Mouse (Mus musculus): ENCODE data around the gene Sema5a.

Gene Sema5a

DNA sequence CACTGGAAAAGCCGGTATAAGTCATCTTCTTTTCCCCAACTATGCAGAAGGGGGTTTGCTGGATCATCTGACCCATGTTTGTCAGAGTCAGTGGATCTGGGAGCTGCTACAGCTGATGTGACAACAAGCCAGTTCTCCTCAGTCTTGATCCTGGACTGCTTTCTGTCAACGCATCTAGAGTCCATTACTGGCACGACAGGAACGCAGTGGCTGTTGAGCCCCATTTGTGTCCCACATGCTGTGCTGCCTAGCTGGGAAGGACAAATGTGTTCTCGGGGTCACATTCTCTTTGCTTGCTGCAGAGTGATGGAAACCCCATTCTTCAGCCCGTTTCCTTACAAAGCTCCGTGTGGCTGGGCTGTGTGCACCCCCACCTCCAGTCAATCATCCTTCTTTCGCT, 12.7 kb downstream of the Sema5a start:
- no peak for DNase-seq

DNA sequence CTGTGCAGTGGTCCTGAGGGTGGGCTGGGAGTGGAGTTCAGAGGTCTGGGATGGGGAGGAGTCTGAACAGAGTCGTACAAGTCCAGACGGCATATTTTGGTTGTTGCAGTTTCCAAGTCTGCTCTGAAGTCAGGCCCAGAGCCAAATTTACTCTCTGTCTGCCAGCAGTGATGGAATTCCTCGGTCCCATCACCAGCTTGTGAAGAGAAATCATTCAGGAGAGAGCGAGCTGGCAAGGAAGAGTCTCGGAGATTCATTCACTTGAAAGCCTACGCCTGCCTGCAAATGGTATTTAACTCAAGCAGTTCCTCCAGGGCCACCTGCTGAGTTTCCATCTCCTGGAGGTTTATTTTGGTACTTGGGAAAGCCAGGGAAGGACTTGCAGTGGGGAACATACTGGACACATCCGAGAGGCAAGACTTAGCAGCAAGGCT, 13.3 kb downstream of the Sema5a start:
- no peak for DNase-seq

DNA sequence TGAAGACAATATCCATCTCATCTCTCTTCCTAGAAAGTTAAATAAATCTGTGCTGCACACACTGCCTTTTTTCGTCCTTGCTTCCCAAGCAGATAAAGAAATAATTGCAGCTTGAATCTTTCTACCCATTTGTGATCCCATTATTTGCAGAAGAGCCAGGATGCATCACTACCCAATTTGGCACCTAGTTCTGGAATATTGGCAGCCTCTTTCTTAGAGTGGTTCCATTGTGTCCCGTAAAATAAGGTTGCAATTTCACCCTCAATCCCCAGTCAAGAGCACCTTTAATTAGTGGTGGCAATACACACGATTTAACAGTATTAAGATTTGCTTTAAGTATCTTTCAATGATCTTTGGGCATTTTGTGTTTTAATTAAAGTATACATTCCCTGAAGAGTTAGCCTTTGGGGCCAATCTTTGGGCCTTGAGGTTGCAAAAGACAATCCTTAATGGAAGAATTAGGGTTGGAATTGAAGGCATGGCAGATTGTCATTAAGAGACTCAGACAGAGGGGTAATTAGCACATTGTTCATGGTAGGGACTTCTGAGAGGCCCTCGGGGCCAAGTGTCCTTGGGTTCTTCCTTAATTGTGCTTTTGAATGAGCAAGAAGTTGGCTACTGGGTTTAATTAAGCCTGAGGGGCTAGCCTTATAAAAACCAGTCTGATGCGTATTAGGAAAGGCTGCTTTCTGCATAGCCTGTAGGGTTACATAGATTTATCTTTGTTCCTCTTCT, 14.9 kb downstream of the Sema5a start:
- no peak for DNase-seq

DNA sequence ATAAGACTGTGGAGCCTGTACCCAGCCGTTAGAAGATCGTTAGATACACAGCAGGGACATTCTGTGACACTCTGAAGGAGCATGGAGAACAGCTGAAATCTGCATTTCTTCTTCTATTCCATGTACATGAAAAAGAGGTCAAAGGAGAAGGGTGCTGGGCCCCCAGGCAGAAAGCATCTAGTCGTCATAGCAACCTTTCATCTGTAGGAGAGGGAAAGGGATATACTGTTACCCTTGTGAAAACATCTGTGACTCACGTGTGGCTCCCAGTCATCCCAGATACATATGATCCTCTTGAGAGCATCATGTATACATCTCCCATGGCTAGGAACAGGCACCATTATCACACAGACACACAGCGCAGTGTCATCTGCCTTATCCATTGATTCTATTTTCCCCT, 16.3 kb downstream of the Sema5a start:
- DNase-seq, result no peak

DNA sequence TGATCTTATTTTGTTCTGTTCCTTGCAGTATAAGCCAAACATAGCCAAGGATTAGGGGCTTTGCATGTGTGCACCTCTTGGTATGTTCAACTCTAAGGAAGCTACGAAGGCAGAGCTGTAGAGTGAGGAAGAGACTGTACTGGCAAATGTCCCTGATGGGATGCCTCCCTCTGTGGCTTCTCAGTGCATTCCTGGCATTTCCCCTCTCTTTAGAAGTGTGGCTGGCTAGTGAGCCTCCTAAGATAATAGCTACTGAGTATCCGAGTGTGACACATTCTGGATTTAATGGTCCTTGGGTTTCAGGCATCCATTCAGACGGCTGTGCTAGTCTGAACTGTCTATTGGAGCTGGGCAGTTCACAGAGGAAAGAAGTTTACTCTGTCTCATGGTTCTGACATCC, 19.0 kb downstream of the Sema5a start:
- DNase-seq, result no peak

DNA sequence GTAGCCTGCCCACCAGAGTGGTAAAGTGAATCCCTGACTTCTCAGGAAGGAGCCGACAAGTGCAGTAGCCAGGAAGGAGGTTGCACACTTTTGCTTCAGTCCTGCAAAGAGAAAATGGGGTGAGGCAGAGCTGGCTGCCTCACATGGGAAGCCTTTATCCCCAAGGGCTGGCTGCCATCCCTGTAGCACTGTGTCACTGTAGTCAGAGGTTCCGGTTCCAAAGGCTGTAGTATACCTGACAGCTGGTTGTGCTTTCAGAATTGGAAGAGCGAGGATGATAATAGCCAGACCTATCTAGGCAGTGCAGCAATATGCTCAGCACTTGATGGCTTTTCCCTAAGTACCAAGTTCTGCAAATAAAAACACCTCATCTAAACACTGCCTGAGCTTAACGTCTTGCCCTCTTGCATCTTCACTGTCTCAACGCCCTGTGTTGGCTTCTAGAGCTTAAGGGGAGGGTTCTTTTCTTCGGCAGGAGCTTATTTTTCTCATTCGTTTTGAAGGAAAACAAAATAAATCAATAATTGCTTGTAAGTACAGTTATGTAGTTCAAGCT, 20.3 kb downstream of the Sema5a start:
- DNase-seq, result no peak

DNA sequence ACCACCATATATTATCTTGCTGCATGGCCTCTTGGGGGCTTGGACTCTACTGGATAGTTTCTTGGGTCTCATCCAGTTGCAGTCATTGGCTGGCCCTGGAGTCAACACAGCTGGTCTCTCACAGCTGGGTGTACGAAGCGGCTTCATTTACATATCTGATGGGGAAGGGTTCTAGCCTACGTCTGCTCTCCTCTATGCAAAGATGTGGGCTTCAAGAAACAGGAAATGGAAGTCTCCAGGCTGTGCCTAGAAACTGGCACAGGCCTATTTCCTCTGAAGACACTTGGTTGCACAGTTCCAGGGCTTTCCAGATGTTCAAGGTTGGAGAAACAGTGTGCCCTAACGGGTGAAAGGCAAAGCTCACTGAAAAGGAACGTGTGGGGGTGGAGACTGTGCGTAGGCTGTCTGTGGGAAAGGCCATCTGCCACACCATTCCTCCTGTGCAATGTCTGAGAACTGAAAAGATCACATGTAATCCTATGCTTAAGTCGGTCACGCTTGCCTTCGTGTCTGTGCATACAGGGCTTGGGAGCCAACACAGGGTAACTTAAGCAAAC, 20.8 kb downstream of the Sema5a start:
- no peak for DNase-seq

DNA sequence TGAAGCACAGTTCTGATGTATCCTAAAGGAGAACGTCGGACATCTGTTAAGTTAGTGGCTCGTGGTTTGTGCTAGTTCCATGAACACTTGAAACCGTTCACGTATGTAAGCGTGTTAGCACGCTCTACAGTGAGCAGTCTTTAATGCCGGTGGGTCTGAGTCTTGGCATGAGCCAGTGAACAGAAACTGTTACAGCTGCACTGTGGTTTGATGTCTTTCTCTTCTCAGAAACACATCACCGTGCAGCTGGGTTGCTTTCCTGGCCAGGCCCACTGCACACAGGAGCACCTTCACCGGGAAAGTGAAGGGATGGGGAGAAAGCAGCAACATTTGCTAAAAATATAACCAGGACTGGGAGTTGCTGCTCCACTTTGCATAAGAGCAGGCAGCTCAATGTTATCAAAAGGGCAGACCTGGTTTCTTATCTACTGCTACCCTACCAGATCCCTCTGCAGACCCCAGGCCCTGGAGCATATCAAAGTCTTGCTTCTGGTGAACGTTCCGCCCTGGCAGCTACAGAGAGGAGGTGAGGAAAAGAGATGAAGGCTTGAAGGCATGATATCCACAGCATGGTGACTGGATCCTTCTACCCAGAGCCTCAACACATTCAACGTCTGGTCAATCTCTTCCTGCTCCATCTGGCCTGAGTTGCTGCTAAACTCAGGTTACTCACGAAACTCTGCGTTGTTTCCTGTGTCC, 21.7 kb downstream of the Sema5a start:
- no peak for DNase-seq

DNA sequence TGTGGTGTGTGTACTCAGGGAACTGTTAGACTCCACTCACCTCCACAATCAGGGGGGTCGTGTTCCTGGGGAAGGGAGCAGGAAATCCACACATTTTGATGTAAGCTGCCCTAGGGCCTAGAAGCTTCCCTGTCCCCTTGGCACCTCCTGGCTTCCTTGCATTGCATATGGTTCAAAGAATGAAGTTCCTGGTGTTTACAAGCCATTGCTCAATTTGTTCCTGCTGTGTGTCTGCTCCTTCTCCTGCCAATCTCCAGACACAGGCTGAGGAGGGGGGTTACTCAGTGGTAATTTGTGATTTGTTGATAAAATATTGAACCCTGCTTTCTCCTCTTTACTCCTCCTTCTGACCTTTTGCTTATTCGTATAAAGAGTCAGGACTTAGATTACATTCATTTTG, 25.5 kb downstream of the Sema5a start:
- DNase-seq, result no peak

DNA sequence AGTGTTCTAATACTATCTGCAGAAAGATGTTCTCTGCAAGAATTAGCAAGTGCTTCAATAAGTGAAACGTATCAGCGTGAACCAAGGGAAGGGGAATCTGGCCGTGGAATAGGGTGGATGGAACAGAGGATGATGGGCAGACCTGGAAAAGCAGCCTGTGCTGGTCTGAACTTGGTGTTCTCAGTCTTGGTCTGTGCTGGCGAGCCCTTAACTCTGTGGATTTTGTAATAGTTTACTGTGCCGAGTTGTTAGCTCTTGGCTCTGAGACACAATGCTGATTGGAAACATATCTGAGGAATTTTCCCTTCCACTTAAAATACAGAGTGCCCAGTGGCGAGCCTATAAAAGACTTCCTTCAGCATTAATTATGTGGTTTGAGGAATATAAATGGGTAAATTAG, 29.3 kb downstream of the Sema5a start:
- no peak for DNase-seq

DNA sequence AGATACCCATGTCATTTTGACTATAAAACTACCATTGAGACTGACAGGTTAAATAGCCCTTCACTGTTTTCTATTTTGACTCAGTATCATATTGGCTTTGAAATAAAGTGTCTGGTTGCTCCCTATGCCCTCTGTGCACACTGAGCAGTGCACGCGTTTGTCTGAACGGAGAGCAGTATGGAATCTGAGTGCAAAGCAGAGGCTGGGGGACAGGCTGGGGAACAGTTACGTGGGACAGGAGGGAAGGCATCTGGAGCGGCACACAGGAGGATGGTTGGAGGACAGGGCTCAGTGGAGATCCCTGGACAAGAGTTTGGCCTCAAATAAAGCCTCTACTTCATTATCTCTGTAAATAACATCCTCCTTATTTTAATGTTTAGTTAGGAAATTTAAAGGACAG, 30.4 kb downstream of the Sema5a start:
- DNase-seq, result no peak

DNA sequence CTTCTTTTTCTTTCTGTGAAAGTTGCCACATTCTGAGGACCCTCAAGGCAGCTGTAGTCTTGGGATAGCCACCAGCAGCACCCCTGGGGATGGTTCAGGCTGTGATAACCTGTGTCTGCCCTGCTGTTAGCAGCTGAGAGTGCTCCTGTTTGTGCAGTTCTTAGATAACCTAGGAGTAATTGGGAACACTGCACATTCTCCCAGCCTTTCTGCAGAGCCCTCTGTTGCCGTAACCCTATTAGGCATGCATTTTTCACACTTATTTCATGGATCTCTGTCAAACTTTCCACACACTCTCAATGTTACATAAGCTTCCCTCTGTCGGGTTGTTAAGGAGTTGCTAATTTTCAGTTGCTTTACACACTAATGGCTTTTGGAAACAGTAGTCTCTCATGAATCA, 34.0 kb downstream of the Sema5a start:
- no peak for DNase-seq

DNA sequence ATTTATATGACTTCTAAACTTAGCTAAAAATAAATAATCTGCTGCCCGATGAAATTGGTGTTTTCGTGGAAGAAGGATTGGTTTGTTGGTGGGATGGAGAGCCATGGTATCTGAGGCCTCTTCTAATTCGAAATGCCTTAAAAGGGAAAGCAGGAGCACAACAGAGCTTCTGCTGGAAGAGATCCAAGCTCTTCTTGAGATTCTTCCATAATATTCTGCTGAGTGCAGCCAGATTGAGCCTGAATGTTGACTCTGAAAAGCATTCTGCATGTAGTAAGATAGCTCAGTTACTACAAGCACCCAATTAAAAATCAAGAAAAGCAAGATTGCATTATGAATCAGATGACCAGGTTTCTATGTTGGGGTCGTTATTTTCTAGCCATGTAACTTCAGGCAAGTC, 36.8 kb downstream of the Sema5a start:
- DNase-seq, result no peak

DNA sequence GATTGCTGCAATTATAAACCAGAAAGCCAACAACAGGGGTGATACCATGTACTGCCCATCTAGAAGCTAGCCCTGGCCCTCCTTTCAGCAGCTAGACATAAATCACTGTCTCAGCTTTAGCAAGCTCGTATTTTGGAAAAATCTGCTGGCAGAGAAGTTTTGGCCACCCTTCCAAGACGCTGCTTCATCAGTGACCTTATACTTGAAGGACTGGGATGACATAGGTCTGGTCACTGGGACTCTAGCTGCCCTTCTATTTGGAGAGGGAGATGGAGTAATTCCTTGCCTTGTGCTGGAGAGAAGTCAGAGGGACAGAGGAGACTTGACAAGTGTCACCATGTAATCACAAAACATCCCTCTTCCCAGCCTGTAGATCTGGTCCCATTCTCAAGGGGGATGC, 40.1 kb downstream of the Sema5a start:
- no peak for DNase-seq

DNA sequence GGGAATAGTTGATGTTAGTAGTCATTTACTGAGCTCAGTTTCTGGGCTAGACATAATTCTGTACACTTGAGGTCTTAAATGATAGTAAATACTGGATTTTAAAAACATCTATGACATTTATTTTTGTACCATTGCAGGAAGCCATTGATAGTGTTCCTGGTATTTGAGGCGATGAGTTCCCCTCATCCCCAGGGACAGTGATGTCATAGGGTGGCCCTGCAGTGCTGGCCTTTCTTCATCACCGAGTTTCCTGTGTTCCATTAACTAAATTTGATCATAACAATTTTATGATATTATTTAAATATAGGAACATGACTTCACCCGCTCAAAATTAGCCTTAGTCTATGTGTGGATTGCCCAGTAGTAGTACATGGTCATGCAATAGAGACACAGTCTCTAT, 41.7 kb downstream of the Sema5a start:
- no peak for DNase-seq

DNA sequence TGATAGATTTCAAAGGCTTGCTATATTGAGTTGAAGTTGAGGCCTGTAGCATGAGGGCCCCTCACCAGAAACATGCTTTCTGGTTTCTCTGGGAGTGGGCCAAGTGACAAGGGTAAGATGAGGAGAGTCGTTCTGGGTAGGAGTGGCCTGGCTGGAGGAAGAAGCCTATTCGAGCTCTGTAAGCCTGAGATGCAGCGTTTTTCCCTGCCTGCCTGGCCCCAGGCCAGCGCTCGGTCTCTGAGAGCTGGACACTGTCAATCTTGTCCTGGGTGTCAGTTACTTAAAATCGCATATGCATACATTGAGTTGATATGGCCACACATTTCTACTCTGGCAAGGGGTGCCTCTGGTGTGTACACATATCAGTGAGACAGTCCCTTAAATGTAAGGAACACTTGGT, 43.9 kb downstream of the Sema5a start:
- DNase-seq, result no peak

DNA sequence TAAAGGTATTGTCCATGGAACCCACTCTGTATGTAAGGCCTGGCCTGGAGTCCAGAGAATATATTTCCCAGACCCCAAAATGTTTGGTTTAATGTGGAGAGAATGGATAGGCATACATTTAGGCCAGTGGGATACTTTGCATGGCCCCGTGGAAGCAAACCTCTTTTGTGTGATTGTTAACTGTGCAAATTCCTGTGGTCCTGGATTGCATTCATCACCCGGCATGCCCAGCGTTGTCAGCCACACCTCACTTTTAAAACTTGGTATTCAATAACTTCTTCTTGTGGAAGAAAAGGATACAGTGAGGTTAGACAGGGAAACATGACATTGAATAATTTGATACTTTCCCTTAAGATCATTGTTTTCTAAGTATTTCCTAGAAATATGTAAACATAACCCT, 46.4 kb downstream of the Sema5a start:
- no peak for DNase-seq

DNA sequence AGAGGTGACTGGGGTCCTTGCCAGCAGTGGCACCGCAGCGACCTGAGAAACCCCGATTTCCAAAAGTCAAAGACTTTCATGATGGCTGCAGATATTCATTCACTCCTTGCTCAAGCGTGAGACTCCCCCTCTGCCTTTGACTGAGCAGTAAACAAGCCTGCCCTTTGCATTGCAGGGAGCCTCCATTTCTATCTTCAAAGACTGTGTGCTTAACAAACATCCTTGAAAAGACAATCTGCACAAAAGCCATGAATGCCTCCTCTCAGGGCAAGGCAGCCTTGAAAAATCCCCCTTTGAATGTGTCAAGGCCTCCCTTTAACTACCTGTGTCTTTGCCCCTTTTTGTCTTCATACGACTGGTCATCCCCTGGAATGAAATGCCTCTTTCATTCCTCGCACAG, 51.9 kb downstream of the Sema5a start:
- no peak for DNase-seq

DNA sequence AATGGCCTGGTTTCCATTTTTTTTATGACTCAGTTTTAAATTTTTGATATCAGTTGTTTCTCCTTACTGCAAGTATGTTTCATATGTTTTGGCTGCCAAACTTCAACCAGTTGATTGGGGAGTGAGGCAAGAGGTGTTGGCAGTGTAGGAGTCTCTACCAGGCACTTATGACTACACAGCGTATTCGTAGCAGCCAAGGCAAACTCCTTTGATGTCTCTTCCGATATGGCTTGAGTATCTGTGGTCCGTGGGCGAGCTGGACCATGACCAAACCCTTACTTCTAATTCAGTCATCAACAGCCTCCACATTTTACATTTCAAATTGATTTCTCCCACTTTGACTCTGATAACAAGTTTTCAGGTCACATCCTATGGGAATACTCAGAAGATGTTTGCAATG, 52.7 kb downstream of the Sema5a start:
- DNase-seq, result no peak

DNA sequence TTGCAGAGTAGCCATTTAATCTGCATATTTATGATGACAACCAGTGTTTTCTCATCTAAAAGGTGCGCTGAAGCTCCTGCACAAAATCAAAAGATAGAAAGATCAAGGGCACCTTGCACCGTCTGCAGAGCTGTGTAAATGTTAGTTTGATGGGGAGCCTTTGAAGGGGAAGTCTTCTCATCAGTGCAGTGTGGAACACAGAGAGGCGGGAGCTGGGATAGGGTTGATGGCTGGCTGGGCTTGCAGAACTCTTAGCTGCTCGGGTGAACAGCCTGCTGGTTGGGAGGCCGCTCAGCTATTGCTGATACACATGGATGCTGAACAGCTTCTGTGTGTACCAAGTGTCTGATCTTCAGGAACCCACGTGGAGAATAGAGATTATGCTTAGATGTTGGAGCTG, 53.9 kb downstream of the Sema5a start:
- DNase-seq, result no peak

DNA sequence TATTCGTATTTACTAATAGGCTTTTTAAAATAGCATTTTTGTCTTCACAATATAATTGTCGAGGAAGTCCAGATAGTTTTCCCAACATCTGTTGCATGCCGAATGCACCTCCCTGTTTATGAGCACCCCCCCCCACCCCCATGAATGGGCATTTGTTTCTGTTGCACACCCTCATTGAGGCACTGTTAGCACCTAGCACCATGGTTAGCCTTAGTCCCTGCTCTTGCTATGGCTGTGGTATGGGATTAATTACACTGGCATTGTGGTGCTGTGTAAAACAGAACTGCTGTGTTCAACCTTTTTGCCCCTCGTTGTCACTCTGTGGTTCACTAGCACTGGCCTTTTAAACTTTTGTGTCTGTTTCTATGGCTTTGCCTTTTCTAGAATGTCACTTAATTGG, 56.4 kb downstream of the Sema5a start:
- no peak for DNase-seq

DNA sequence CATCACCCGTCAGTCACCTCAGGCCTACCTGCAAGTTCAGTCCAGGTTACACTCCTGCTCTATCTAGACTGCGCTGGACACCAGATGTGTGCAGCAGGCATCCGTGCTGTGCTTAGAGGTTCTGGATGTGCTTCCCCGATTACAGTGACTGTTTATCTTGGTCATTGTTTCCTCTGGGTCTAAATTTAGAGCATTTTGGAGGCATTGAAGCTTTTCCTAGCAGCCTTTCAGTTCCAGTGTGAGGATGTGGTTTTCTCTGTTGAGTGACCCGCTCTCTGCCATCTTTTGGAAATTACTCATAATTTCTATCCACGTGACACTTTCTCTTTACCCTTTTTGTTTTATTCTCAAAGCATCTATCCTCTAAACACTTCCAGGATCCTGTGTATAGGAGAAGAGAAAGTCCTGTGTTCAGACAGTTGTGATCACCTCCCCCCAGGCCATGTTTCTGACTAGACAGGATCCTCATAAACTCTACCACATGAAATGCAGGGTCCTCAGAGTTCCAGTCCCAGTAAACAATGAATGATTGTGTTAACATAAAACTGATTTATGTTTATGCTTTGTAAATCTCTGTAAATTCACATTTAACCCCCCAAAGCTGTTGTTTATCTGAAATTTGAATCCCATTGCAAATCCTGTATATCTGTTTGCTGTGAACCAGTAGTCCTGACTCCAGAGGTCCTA, 62.1 kb downstream of the Sema5a start:
- no peak for DNase-seq

DNA sequence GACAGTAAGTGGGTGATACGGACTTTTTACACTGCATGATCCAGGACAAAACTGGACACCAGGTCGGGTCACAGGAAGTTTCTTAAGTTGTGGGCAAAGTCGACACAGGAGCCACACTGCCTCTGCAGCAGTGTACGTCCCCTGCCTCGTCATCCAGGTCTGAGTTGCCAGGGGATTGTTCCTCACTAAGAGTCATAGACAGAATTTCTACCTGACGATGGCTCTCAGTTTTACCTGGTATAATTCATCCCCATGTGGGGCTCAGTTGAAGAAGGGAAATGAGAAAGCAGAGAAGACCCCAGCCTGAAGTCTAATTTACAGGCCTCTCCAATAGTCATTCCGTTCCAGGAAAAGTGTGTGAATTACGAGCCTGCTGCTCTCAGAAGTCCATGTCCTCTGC, 66.2 kb downstream of the Sema5a start:
- DNase-seq, result no peak

DNA sequence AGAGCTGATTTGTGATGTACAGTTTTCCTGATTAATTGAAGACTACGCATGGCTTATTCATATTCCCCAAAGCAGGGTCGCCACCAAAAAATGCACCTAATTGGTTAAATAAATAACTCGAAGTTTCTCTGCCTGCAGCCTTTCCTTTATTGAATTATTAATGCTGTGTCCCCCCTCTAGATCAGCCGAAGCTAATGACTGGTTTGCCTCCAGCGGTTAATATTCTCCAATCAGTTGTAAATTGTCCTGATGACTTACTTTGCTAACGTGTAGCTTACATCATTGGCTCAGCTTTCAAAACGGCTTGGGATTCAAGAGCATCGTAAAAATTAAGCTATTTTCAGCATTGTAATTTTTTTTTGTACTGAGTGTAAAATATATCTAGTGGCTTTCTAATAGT, 66.7 kb downstream of the Sema5a start:
- no peak for DNase-seq
